Mouse (Mus musculus): ENCODE measurements around the gene Lce1a1.

DNA sequence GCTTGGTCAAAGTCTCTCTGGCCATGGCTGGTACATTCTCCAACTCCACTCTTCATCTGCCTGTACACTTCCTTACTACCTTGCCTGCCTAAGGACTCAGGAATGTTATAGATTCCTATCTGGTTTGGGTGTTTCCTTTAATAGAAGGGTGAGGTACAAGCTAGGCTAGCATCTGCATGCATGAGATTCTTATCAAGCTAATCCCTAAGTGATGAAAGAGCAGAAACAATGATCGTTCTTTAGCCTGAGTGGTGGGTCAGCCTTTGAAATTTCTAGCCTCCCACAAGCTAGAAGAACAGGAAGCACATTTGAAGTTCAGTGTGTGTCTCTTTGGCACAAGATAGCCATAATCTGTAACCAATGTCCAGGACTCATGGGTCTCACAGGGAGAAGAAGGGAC, 38.3 kb downstream of the Lce1a1 start:
- TF ChIP-seq ZC3H11A (IDR thresholded peaks at IDR 0.05; ENCODE audit: low read depth, low read length) (no peak), CTCF (conservative IDR thresholded peaks at IDR 0.05 in 1 of 2, IDR thresholded peaks at IDR 0.05 in 1 of 2; ENCODE audit: low read depth in 2 of 2, low read length in 2 of 2) (no peak), ETS1 (conservative IDR thresholded peaks at IDR 0.05; ENCODE audit: low read depth, low read length) (no peak), MXI1 (IDR thresholded peaks at IDR 0.05; ENCODE audit: low read depth, low read length) (no peak), CHD2 (IDR thresholded peaks at IDR 0.05; ENCODE audit: low read length) (no peak), EP300 (IDR thresholded peaks at IDR 0.05; ENCODE audit: low read length) (no peak), MAFK (IDR thresholded peaks at IDR 0.05; ENCODE audit: insufficient replicate concordance, low read length) (no peak), POLR2AphosphoS2 (IDR thresholded peaks at IDR 0.05; ENCODE audit: low read depth, low read length) (no peak), MAX (IDR thresholded peaks at IDR 0.05; ENCODE audit: low read length) (no peak), POLR2A (IDR thresholded peaks at IDR 0.05; ENCODE audit: low read depth, low read length) (no peak)

All from CH12.LX (cell line).